Mouse (Mus musculus) WW6 (cell line): ENCODE data around the gene Slc4a4.

Experiments
- DNase-seq: peaks from one replicate; pipeline ENCODE4 v3.0.0-alpha.2; 2013; ENCODE audit warnings: low read depth, low spot score

The Slc4a4 gene

DNA sequence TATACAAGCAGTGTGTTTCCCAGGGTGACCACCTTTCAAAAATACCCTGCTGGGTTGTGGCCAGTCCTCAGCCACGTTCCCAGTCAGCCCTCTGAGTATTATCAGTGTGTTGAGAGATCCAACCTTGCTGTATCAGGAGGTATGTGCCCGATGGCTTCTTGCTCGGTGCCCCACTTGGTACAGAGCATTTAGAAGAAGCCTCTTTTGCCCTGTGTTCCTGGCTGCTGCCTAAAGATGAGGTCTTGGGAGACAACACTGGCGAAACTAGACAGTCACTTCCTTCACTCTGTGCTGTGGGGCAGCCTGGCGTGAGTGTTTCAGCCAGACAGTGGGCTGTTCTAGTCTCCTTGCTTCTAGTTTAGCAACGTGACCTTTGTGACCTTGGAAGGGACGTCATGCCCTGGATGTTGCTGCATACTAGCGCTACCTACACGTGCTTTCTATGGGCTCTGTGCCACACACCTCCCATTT, 29.9 kb downstream of the Slc4a4 start:
- DNase-seq: no peak

DNA sequence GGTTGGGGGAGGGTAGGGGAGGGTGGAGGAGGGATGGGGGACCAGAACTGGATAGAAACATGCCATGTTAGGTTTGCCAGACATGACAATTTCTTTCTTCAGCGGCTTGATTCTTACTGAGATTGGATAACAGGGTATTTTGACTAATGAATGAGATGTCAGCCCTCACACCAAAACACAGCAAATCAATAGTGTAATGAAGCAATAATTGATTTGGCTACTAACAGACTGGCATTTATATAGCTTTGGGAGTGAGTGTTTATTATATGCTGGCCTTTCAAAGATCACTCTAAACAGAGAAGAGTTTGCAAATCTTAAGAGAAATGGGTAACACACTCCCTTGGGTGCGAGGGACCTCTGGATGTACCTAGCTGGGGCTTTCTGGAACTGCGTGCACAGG, 30.6 kb downstream of the Slc4a4 start:
- no peak for DNase-seq

DNA sequence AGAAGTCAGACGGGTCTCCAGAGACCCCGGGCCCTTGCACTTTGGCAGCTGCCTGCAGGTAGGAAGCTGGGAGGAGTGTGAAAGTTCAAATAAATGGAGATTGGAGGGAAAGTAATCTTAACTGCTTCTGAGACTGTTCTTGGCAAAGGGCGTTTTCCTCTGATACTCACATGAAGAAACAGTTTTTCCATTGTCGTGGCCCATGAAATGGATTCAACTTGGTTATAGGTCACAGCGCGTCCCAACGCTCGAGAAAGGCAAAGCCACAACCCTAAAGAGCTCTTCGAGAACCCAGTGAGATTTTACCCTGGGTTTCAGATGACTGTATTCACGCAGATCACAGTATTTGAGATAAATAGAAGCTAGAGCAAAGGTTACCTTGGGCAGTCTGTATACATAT, 31.0 kb downstream of the Slc4a4 start:
- no peak for DNase-seq

DNA sequence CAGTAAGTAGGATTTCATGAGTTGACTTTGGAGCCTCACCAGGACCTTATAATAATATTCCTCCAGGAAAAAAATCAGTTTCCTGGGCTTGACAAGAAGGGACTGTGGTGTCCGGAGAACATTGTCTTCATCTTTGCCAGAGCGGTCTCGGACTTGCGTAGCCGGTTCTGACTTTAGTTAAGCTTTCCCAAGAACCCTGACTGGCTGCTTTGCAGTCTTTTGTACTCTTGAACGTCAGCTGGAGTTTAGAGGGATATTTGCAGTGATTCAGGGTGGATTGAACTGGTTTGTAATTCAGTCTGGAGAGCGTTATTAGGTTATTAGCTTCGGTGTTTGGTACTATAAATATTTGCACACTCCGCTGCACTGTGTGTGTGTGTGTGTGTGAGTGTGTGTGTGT, 31.9 kb downstream of the Slc4a4 start:
- no peak for DNase-seq

DNA sequence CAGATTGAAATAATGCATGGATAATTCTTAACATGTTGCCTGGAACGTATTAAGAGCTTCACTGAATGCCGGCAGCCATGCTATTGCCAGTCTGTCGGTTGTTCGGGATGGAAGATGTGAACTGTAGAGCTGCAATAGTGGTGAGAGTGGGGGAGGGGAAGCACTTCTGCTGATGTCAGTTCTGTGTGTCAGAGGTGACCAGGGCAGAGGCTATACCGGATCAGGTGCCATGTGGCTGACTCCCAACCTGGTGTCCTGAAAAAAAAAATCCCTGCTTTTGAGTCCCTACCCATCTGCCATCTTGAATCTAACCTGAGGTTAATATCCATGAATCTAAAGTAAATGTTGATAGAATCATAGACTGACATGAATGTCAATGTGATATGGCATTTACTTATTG, 39.0 kb downstream of the Slc4a4 start:
- no peak for DNase-seq

DNA sequence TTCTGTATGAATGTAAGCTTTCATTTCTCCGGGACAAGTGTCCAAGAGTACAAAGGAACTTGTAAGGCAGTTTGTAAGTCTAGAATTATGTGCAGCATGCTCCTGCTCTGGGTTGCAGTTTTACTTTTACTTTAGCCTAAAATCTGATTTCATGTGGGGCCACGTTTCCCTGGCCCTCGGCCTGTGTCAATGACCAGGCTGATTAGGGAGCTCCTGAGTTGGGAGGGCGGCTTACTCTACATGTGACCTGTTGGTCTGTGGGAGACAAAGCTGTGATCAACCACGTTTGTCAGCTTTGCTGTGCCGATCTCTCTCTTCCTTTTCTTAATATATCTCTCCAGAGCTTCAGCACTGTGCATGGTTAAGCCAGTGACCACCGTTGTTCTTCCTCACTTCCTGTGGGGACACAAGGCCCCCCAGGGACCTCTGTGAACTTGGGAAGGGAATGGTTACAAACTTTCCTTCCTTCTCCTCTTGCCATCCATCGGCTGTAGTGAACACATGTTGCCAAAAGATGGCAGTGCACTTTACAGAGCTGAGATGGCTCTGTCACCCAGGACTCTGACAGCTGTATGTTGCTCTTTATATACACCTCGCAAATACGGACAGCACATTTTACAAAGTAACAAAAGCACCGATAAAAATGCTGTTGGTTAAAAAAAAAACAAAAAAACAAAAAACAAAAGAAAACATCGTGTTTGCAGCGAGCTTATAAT, 41.7 kb downstream of the Slc4a4 start:
- DNase-seq: no peak

DNA sequence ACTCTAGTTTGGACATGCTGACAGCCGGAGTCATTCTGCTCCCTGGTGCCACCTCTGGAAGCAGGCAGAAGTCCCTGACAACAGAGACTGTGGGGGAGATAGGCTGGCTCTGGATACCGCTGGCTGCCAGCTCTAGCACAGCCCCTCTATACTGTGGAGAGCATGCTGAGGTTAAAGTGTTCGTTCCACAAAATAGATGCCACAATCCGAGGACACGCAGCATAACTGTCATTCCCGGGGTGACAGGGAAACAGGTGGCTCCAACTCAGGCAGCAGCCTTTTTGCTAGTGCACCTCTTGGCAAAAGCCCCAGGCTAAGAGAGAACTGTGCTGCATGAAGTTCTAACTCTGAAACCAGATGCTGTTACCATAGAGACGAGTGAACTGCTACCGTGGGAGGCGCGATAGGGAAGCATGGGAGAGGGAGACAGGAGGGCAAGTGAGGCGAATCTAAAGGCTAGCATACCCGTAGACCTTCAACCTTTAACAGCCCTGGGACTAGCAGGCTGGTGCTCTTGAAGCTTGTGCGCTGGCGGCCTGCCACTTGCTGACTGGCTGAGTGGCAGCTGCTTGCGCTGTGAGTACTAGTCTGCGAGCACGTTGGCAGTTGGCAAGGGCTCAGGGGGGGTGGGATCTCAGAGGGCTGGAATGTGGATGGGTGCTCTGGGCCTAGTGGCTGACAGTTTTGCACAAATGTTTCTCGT, 42.9 kb downstream of the Slc4a4 start:
- peak; percentile 16 for DNase-seq

DNA sequence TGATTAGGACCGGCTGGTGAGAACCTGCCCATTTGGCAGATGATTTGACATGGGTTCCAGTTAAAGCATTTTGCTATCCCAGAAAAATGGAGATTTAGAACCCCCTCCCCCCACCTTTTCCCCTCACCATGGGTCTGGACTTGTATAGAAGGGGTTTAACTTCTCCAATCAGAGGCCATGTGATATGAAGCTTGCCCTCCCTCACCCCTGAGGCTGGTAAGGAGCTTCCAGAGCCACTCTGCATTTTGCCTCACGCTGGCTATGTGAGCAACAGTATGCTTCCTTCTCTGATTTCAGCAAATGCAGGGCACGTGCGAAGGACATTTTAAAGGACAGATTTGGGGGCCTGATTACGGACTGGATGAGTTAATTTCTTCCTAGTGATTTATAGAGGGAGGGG, 43.5 kb downstream of the Slc4a4 start:
- DNase-seq: no peak

DNA sequence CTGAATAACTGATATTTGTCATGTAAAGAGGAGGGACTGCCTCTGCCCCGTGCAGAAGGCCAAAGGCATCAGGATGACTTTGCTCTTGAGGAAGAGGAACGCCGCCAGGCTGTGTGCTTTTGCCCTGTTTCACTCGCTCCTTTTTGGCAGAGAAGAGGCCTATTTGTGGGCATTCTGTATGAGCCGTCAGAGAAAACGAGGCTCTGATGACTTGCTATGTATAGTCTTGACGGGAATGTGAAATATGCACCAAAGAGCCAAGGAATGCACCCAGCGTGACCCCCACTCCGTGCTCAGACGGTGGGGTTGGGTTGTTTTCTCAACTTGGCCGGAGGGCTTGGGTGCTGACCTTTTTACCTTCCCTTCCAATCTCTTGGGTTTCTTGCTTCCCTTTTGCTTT, 44.0 kb downstream of the Slc4a4 start:
- no peak for DNase-seq

DNA sequence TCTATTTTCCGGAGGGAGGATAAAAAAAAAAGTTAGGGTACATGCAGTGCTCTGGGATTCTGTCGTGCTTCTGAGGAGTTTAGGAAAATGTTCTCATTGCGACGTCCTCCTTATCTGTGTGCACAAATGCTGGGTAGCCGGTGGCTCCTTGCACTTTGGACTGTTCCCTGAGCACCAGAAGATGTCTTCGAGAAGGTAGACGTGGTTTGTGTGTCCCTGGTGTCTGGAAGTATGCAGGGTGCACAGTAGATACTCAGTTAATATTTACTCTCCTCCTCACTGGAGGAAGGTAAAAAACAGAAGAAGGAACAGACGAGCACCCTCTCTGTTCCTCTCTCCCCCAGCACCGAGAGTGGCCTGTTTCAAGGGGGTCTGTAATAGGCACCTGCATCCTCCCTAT, 44.6 kb downstream of the Slc4a4 start:
- DNase-seq: no peak

DNA sequence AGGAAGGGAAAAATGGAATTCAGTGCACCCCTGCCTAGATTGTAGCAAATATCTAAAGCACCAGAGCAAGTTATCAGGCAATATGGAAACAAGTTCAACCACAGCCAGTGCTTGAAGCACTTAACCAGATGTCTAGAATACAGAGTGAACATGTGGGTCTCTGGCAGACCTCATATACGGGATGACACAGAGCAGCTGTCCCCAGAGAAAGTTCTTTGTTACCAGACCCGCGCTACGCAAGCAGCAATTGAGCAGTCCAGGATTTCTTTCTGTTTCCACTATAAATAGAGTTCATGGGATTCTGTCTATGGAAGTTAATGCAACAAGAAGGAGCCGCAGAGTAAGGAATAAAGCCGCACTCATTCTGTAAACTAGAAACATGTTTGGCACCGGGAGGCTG, 46.8 kb downstream of the Slc4a4 start:
- no peak for DNase-seq

DNA sequence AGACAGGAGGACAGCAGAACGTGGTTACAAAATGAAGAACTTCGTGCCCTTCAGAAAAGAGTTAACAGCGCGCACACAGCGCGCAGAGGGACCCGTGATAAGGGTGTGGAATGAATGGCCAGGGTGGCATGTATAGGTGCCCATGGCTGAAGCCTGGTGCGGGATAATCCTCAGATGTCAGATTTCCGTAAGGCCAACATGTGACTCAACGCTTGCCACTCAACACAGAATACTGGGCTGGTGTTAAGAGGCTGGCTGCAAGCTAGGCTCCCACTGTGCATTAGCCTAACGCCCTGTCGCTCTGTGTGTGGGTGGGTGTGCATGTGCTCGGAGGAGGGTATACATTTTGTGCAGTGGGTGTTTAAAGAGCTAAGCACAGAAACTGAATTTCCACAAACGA, 47.3 kb downstream of the Slc4a4 start:
- DNase-seq: no peak

DNA sequence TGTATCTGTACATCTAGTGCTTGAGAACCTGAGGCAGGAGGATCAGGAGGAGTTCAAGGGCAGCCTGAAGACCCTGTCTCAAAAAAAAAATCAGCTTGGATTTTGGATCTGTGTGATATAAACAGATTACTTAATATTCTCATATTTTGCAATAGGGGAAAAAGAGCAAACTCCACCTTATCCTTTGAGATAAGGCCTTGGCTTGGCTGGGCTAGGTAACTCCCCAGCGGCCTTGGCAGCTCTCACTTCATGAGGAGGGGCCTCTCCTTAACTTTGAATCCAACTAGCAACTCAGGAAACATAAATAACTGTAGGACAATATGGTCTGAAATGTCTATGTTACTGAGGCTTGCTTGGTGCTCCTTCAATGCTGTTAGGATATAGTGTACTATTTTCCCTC, 51.6 kb downstream of the Slc4a4 start:
- no peak for DNase-seq

DNA sequence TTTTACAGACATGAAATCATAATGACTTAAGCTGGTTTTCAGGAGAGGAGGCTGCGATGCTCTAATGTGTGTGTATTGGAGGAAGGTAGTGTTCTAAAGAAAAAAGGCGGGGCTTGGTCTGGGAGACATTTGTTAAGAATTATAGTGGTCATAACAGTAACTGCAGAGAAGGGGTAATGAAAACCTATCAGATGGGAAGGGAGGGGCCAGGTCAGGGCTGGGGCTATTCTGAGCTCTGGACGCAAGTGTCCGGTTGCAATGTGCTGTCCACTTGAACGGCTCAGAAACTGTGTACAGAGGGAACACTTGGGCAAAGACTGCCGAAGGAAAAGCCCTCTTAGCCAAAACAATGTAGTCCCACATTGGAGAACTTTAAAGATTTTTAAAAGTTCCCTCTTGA, 52.5 kb downstream of the Slc4a4 start:
- DNase-seq: no peak

DNA sequence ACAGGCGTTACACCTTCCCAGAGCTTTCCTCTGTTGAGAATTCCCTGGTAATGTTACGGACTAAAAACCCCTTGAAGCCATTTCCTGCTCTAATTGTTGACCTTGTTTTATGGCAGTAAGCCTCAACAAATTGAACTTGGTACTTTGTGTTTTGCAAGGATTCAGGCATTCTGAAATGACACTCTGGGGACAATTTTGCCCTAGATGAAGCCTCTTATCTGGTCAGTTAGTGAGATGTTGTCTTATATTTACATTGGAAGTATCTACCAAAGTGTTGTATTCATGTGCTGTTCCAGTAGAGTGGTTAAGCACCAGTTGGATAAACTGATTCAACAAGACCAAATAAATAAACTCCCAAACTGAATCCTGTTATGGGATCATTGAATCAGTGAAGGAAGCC, 53.2 kb downstream of the Slc4a4 start:
- no peak for DNase-seq

DNA sequence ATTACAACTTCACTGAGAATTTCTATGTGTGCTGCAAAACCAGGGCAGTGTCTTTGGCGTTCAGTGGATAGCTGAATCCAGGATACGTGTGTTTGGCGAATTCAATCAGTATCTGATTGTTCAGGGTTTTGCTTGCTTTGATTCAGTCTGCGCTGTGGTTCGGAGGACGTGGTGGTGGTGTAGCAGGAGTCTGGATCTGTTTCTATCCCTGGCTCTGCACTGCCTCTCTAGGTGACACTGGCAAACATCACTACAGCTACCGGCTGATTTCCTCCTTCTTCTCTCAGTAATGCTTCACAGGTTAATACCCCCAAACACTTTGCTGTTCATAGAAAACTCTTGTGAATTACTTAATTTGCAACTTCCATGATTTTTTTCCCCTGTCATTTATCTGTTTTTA, 55.3 kb downstream of the Slc4a4 start:
- no peak for DNase-seq

DNA sequence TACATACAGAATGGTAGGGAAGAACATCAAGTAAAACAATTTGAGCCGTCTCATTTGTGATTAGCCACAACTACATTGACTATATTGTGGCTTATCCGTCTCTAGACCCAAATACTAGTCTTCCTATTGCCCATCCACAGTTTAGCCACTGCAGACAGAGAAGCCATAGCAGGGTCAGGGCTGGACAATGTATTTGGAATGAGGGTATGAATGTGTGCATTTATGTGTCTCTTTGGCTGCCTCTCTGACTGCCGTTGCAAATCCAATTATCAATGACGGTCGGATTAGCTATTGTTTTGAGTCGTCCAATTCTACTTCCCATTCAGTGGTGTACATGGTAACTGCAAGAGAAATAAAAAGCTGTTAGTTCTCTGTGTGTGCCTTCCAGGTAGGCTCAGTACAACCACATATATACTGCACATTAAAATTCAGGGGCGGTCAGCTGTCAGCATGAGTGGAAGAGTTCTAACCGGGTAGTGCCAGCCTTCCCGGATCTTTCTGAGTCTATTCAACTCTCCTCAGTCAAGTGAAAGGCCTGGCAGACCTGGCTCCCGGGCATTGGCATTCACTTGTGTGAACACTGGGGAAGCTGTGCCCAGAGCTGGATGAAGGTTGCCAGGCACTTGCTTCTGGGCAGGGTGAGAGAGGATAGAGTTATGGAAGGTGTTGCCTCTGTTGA, 59.2 kb downstream of the Slc4a4 start:
- DNase-seq: no peak

DNA sequence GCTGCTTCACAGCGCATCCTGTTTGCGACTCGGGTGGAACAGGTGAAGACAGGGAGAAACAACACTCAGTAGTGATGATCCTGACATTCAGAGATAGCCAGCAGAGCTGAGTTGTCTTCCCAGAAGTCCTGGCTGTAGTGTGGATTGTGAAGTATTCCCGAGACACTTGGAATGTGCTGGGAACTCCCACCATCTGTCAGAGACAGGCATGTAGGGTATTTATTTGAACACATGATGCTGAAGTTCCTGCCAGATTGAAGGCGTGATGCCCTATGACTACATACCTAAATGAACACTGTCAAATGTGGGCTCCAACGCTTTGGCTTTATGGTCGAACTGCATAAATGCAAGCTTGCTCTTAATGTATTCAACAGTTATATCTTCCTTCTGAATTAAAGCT, 63.7 kb downstream of the Slc4a4 start:
- DNase-seq: no peak

DNA sequence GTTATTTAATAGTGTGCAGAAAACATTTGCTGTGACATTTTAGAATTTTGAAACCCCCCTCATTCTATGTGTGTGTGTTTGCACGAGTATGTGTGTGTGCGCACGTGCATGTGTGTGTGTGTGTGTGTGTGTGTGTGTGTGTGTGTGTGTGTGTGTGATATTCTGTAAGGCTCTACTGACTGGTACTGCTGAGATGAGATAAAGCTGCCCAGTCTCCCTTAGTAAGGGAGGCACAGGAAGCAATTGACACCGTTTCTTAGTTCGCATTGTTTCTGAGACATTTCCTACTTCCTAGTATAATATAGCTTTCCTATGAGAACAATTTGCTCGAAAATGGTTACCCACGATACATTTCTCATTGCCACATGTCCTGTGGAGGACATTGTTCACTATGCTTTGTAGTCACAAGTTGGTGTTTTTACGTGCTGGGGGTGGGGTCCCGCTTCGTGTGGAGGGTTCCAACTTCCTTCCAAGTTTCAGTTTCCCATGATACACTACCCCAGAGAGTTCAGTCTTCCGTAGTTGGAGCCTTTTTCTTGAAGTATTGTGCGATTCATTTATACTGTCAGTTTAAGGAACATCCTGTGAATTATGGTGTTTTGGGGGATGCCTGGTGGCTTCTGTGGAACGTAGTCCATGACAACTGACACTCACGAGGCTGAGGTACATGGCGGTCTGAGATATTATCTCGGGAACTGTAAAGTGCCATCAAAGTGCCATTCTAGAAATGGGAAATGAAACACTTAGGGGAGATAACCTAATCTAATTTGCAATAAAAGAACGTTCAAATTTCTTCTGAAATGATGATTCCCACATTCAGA, 66.3 kb downstream of the Slc4a4 start:
- DNase-seq: no peak

DNA sequence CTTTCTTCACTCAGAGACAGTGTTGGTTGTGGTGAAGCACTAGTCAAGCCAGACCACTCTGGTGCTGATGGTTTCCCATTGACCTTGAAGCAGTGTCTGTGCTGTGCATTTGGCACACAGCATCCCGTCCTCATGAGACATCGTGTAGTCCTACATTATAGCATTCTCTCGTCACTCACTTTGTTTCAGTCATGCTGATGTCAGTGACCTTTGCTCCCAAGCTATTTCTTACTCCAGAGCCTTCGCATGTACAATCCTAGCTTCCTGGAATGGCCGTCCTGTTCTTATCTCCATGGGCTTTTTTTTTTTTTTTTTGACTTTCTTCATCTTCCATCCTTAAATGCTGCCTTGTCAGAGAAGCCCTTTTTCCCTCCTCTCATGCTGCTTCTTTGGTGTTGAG, 71.1 kb downstream of the Slc4a4 start:
- DNase-seq: no peak

DNA sequence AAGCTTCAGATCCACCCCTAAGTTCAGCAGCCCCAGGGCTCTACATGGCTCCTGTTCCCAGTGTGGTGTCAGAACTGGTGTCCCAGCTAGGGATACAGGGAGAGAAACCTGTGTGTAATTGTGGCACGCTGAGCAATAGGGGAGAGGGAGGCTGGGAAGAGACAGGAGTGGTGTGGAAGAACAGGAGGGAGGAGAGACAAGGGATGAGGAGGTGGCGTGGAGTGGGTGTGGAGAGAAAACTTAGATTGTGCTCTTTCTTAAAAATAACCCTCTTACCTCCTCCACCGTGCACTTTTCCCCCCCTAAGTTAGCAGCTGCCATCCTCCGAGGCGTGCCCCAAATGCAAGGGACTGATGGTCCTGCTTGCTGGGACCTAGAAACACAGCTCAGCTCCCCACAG, 72.3 kb downstream of the Slc4a4 start:
- DNase-seq: no peak

DNA sequence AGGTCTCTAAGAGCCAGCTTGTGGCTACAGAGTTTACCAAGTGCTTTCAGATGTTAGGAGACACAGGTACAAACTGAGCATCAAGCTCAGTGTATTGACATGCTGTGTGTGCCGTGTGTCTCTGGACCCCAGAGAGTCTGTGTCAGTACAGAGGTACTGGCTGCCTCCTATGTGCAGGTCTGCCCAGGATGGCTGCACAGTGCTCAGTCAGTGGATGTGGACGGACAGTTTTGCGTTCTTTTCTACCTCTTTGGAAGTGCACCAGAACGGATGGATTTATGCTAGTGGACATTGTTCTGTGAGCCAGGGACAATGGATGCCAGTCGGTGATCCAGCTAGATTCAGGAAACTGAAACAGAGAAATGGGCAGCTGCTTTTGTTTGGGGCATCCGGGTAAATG, 72.8 kb downstream of the Slc4a4 start:
- DNase-seq: no peak
